Mouse (Mus musculus): ENCODE results near the gene Med13.
"Not testable (repeated sequence)": the region's sequence is repeated elsewhere in the genome, so short reads cannot be mapped to it uniquely, and the experiment has no call there.

Med13 gene

DNA sequence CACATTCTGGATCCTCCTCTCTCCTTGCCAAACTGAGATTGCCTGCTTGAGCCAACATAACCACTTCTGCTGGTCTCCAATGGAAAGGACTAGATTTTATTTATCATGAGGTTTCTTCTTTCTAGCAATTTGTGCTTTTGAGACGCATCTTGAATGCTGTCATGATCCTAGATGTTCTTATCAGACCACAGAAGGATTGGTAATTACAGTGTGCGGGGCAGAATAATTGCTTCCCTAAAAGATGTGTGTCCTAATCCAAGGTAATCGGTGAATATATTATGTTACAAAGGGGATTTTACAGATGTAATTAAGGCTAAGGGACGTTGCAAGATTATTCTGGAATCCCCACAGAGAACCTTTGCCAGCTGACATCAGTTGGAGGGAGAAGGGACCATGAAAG, 21.6 kb upstream of the Med13 start:
- no peak for DNase-seq

DNA sequence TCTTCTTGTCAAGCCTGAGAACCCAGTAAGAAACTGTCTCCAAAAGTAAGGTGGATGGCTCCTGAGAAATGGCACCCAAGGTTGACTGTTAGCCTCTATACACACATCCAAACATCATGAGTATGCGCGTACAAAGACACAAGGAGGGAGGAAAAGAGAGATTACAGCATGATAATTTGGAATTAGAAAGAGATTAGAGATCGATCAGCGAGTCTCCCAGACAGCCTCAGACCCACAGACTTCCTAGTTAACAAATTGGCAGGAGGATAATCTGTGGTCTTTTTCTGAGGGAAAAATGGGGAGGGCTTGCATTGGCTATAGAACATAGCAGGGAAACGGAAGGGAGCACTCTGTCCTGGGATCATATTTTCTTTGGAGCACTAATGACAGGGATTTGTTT, 20.4 kb upstream of the Med13 start:
- no peak for DNase-seq

DNA sequence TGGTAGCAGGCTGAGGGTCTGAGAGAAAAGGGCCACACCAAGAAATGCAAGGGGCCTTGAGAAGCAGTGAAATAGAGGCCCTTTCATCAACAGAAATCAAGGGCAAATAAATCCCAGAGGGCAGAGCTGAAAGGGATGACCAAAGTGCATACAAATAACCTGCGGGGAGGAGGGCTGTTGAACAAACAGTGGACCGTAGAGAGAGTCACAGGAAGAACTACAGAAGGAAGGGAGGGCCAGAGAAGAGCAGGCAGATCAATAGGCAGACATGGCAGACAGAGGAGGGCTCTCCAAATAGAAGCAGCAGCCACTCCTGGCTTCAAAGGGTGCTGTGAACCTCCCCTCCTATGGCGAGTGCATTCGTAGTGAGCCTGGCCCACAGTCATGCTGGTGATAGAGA, 19.3 kb upstream of the Med13 start:
- no peak for DNase-seq

DNA sequence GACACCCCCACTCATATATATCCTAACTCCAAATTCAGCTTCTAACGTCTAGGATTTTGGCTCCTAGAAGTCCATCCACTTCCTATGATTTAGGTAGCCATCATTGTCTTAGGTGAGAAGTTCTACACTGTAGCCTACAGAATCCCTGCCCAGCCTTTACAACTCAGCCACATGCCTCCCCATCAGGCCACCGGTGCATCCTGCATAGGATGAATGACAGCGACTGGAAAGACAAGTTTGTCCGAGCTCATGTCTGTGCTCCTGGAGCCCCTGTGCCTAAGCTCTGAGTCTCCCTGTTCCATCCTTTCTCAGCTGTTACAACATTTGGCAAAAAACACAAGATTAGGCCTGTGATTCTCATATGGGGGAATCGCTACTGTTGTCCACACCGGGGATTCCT, 17.7 kb upstream of the Med13 start:
- no peak for DNase-seq

DNA sequence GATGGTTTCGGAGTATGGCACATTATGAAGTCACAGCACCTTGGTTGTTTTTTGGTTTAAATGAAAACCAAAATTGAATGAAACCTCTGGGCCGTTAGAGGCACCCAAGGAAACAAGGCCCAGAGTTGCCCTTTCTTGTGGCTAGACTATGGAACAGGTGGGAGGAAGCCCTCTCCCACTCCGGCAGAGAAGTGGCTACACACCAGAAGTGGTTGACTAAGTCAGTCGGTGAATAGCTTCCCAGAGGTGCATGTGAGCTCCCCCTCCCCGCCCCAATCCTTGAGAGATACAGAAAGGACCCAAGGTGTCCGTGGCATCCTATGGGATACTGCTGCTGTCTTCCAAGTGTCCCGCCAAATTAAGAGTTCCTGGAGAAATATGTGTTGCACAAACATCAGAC, 13.9 kb upstream of the Med13 start:
- DNase-seq: peak; percentile 64 to 77

DNA sequence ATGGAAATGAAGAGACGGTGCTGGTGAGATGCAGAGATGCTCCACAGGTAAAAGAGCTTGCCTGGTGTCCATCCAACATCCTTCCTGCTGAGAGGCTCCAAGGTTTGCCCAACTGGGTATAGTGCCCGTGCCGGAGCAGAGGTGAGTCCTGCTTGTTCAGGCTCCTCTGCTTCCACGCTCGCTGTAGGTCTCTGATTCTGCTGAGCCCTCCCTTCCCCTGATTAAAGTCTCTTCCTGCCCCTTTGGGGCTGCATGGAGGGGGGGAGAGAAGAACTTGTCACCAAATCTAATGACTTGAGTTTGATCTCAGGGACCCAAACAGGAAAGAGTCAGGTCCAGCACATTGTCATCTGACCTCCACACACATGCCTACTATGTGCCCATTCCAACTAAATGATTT, 12.5 kb upstream of the Med13 start:
- DNase-seq: peak in 1 of 2 experiments; percentile 36

DNA sequence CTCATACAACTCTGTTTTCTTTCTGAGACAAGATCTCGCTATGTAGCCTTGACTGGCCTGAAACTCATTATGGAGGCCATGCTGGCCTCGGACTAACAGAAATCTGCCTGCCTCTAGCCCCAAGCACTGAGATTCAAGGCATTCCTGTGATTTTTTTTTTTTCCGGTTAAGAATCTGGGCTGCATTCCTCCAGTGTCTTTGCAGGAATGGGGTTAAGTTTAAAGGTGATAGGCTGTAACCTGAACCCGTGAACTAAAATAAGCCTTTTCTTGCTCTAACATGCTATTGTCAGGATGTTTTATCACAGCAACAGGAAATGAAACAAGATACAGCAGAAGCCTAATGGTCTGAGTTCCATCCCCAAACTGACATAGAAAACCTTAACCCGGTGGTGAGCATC, 11.6 kb upstream of the Med13 start:
- no peak for DNase-seq

DNA sequence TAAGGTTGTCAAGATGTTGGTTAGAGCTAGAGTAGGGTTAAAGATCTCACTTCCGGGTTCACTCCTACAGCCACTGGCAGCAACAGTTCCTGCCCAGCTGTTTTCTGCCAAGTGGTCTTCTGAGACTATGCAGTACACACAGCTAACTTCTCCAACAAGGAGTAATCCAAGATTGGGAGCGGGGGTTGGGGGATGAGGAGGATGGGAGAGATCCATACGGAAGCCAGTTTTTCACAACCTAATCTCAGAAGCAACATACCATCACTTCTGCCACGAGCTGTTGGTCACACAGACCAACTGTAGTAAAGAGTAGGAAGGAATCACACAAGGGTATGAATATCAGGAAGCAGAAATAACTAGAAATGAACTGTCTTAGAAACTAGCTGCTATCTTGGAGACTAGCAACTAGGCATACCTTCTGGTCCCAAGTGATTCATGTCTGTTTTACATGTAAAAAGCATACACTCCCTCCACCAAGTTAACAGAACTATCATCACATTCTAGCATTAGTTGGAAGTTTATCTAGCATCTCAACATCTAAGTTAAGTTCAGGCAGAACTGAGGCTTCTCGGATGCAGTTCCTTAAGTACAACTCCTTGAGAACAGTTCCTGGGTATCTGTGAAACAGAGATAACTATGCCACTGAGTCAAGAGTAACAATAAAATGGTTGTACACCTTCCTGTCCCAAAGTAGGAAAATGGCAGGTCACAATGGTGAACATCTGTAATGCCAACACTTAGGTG, 7.5 kb upstream of the Med13 start:
- DNase-seq: no peak

DNA sequence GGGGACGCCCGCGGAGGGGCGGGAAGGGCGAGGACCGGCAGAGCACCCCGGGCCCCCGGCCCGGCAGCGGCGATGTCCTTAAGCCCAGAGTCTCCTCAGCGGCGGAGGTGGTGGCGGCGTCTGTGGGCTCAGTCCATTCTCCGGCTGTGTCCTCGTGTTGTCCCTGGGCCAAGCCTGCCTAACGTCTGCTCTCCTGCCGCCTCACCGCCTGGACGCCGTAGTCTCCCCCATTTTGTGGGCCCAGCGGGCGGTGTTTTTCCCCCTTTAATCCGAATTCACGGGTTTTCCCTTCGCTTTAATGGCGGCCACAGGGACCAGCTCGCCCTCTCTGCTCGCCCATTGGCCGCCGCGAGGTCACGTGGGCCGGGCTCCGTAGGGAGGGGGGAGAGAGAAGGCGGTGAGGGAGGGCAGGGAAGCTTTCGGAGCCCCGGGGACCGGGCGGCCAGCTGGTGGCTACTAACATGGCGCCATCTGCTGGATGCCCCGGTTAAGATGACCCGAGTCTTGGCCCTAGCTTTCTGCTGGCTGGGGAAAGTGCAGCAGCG, 654 bp upstream of the Med13 start:
- peak; percentile 98 to 99 for DNase-seq

DNA sequence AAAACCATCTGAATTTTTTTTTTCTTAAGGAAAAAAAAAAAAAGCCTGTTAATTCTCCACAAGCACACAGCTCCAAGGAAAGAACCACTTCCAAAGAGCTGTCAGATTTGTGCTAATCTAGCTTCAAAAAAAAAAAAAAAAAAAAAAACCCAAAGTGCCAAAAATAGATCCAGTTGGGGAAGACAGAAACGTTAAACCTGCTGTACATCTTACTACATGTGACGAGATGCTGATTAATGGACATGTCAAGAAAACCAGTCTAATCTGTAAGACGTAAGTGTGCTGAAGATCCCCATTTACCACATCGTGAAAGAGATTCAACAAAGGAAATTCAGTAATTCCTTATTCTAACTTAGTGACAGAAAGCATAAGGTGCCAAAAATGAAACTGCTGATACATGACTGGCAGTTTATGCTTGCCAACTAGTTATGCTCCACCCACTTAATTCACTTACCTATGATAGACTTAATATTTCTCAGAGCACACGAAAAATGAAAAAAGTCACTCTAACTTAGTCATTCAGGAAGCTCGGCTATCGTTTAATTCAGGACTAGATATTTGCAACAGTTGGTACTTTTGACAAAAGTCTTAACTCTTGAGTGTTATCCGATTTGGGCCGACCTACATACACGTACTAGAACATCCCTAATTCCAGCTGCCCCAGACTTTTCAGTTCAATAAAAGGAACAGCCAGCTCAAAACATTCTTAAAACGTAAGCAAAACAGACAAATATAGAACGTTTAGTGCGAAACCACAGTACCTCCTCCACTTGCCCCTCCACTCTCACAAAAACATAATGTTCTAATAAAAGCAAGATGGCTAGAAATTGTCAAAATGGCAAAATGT, 1.2 kb downstream of the Med13 start:
- no peak for DNase-seq

DNA sequence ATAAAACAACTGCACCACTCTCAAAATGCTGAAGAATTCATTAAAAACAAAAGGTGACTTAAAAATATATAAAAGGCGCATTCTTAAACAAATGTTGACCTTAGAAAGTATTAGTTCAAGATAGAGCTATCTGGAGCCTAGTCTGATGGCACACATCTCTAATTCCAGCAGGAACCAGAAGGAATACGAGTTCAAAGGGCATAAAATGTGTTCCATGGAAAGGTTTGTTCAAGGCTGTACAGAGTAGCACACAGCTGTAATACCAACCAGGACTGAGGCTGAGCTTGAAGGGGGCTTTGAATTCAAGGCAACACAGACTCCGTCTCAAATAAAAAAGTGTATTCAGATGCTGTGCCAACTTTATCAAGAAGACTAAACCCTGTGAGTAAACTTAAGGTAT, 3.8 kb downstream of the Med13 start:
- DNase-seq: no peak

DNA sequence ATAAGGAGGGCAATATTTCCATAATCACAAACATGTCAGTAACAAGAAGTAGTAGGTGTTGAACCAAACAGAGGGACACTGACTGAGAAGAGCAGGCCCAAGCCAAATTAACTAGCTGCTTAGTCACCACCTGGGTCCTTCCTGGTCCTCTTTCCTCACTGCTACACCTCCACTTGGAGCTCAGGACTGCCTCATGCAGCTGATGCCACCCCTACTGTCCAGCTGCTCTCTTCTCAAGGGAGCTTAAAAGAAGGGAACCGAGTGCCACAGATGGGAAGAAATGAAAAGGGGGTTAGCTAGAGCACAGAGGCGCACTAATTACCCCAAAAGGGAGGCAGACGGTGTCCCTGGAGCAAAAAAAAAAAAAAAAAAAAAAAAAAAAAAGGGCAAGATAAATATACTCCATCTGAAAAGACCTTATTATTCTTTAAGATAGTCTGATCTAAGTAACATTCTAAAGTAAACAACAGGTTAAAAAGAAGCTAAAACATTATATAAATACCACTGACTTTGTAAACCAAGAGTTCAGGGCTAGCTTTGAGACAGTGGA, 5.6 kb downstream of the Med13 start:
- DNase-seq: no peak

DNA sequence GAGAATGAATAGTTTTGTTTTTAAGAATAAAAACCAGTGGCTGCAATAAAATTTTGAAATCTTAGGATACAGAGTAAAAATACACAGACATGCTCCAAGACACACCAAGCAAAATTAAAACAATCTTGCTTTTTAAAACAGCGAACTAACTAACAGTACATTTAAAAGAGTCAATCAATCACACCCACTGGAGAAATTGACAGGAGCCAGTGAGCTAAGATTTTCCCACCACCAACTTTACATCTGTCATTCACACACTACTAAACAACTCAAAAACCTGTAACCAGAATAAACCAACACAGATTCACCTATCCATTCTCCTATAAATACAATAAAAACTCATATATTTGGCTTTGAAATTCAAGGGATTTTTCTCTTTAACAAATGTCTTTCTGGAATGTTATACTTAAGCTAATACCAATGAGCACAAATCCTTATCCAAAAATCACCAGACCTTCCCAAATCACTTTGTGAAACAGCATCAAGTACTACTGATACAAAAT, 6.7 kb downstream of the Med13 start:
- no peak for DNase-seq

DNA sequence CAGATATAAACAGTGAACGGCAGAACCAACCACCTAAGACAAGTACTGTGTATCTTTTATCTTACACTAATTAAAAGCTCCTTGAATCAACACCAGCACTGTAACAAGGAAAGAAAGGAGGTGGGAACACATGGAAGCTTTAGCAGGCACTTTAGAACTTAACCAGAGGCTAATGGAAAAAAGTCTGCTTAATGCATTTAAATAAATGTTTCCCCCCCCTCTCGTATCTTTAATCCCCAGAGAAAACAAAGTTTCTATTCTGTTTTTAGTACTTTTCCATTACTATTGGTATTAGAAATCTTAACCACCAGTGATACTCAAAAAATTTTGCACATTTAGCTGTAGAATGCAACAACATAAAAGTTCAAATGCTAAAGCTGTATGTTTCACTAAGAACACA, 8.1 kb downstream of the Med13 start:
- no peak for DNase-seq

DNA sequence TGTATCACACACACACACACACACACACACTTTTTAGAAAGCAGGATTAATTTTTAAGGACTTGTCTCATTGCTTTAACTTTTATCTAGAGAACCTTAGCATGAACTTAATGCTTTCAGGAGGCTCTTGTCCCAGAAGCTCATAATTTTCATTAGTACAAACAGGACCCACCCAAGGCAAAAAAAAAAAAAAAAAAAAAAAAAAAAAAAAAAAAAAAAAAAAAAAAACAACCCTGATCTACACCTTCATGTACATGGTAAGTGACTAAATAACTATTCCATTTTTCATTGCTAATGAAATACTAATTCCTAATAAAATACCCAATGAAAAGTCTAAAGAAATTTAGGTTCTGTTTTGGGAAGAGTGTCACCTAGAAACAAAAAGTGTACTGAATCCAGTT, 8.5 kb downstream of the Med13 start:
- no peak for DNase-seq

DNA sequence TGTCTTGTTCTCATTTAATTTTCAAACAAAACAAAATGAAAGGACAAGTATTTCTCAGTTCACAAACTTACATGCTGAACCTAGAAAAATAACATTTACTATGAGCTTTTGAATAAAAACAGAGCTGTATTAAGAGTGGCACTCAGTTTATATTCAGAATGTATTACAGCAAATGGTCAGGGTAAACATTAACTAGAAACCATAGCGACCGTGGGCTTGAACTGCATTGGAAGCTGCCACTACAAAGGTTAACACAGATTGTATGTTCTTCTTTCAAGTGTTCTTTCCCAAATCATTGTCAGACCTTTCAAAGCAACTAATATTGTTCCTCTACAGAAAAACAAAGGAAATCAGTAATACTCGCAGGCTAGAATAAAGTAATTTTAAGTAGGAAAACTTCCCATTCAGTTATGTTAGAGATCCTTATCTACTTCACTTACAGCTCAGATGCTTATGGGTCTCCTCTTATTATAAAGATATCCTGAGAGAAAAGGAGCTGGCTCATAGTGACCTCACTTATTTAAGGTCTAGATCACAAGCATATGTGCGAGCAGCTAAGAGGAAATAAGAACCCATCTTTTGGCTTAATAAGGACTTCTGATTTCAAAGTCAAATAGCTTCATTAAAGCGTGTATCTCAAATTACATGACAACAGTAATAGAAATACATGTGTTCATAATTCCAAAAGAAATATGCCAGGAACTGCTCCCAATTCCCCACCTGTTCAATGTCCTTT, 9.8 kb downstream of the Med13 start:
- DNase-seq: no peak

DNA sequence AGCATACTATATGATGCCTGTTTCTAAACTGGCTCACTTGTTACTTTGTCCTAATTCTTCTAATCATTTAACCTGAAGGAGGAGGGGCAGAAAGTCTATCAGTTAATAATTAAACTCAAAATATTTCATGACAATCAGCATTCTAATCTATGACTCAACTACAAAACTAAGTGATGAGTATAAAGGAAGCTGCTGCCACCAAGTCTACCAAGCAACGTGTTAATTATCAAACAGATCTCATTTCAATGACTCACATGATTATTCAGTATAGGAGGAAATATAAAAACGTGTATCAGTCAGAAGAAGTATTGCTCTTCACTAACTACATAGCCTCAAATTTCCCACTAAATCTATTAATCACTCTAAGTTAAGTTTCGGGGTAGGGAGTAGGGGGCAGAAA, 10.9 kb downstream of the Med13 start:
- no peak for DNase-seq

DNA sequence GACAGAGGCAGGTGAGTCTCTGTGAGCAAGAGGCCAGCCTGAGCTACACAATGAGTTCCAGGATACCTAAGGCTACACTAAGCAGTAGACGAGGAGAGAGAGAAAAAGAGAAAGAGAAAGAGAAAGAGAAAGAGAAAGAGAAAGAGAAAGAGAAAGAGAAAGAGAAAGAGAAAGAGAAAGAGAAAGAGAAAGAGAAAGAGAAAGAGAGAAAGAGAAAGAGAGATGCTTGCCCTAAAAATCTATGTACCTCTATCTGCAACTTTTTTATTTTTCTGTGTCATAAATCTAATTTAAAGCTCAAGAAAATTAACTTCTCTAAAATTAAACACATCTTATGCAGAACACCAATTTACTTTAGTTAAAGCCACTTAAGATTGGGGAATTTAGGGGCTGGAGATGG, 12.5 kb downstream of the Med13 start:
- not testable (repeated sequence) for DNase-seq

DNA sequence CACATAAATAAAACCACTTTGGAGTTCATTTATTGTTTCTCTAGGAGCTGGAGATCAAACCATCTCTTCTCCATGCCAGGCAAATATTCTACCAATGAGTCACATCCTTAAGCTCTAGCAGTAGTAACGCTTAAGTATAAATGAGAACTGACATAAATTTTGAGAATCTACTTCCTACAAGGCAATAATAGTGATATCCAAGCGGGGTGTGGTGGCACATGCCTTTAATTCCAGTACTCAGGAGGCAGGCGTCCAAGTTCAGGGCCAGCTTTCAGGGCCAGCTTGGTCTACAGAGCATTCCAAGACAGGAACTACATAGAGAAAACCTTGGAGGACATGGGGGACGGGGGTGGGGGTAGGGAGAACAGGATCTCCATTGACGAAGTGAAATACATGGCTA, 33.2 kb downstream of the Med13 start:
- DNase-seq: no peak

DNA sequence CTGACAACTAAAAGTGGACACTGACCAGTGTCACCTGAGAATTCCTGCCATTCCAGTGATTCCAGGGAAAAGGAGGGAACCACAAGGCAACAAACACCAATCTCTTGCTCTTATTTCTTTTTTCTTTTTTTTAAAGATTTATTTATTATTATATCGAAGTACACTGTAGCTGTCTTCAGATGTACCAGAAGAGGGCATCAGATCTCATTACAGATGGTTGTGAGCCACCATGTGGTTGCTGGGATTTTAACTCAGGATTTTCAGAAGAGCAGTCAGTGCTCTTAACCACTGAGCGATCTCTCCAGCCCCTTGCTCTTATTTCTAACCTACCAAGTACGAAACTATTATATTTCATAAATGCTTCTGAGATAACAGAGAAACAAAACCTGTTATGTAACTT, 42.4 kb downstream of the Med13 start:
- not testable (repeated sequence) for DNase-seq

DNA sequence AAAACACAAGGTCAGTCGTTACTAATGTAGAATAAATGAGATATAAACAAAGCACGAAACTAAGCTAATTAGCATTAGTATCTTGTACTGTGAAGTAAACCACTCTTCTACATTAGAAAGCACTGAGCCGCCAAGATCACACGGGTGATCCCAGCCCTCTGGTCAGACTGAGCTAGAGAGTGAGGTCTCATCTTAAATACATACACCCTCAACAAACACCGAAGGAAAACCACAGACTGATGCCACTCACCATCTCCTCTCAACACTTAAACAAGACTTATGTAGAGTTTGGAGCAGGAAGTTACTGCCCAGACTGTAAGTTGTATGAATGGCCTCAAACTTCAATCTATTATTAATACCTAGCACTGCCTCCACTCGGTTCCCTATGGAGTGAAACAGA, 47.1 kb downstream of the Med13 start:
- no peak for DNase-seq

DNA sequence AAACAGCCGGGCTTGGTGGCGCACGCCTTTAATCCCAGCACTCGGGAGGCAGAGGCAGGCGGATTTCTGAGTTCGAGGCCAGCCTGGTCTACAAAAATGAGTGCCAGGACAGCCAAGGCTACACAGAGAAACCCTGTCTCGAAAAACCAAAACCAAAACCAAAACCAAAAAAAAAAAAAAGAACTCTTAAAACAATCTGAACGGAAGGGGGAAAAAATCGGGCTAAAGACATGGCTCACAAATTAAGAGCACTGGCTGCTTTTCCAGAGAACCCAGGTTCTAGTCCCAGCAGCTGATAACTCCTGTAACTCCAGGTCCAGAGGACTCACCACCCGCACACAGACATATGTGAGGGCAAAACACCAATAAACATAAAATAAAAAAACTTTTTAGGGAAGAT, 65.2 kb downstream of the Med13 start:
- DNase-seq: not testable (repeated sequence)

DNA sequence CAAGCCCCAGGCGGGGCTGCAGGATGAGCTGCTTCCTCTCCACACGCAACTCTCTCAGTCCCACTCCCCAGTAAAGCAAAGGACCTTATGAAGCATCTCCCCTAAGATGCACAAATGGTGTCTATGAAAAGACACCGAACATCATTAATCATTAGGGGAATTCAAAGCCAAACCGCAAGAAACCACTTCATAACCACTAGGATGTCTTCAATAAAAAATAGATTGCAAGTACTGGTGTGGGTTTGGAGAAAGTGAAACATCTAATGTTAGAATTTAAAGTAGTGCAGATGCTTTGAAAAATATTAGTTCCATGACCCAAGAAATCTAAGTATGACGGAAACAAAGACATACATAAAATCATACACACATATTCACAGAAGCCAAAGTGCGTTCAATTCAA, 65.7 kb downstream of the Med13 start:
- DNase-seq: no peak
